Mouse (Mus musculus): ENCODE data around the gene Mllt6.

DNA sequence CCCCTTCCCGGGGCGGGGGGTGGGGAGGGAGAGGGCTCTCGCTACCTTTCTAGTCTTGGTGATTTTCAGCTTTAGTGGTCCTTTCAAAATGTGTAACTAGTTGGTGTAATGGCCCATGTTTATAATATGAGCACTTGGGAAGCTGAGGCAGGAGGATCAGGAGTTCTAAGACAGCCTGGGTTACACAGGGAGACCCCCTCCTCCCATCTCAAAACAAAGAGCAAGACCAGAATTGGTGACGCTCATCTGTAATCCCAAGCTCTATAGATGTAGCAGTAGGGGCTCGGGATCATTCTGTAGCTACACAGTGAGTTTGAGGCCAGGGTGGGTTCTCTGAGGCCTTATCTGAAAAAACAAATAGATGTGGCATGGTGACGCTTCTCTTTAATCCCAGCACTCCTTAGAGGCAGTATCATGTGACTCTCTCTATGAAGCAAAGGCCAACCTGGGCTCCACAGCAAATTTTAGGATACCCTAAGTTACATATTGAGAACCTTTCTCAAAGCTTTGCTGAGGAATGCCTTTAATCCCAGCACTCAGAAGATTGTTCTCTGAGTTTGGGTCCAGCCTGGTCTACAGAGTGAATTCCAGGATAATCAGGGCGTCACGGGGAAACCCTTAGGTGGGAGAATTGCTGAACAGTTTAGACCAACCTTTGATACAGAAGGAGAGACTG, 19.7 kb upstream of the Mllt6 start:
- no peak for TF ChIP-seq POLR2A (IDR thresholded peaks at IDR 0.05; ENCODE audit: insufficient read length, low read depth)
- TF ChIP-seq USF1 (IDR thresholded peaks at IDR 0.05; ENCODE audit: low read depth) = no peak
- no peak for TF ChIP-seq TCF12 (IDR thresholded peaks at IDR 0.05; ENCODE audit: insufficient read depth, poor library complexity, severe bottlenecking)
- no peak for TF ChIP-seq REST (IDR thresholded peaks at IDR 0.05; ENCODE audit: insufficient read depth, insufficient read length)
- TF ChIP-seq SRF (IDR thresholded peaks at IDR 0.05; ENCODE audit: control insufficient read depth, insufficient read length, low read depth) = no peak
- TF ChIP-seq POLR2AphosphoS2 (IDR thresholded peaks at IDR 0.05; ENCODE audit: insufficient read length, low read depth) = no peak
